ENCODE assay signal across 8 mouse cellular contexts in the genomic region with DNA sequence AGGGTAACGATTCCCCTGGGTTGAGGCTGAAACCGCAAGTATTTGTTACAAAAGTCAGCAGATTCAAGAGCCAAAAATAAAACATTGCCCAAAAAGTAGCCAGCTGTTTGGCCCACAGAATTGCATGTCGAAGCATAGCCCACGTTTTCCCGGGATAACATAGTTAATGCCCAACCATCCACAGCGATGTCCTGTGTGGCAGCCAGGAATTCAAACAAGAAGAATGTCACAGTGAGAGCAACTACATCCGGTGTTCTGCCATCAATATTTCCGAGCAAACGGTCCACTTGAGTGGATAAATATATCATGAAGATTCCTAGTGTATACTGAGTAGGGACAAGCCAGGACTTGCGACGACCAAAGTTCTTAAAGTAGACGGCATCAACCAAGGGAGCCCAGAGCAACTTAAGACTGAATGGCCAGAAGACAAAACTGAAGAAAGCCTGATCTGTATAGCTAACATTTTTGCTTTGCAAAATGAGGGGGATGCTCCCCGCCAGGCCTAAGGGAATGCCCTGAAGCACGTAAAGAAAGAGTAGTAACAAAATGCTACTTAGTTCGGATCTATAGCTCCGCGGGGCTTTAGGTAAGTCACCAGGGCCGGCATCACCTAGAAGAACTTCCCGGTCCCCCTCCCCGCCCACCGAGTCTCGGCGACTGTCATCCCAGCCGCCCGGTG. TPM values are rescaled to one million over a fixed set of nuclear protein-coding genes. Genes with fewer than 3 reads are reported as not detected.
A peak's percentile ranks its signal among the peaks of the same experiment; 100 is the strongest.
DNase-seq lines count a peak whose midpoint lies in the region; ATAC-seq and TF ChIP-seq lines count a peak whose summit lies in the region.

No protein-coding gene starts in this region.

- no peaks in the 10 kb centered on the region for H3K36me3 ChIP-seq in hindbrain, embryonic 13.5 days
- no peaks in the 10 kb centered on the region for H3K36me3 ChIP-seq in limb, embryonic 15.5 days

- no peaks in the 10 kb centered on the region for H3K9me3 ChIP-seq in hindbrain, embryonic 13.5 days
- H3K9me3 ChIP-seq in limb, embryonic 15.5 days: no peaks in the 10 kb centered on the region

- H3K4me1 ChIP-seq in cortical plate, adult 2 months (ENCODE audit: control insufficient read depth, insufficient read depth, low read length): no peaks in the 10 kb centered on the region; the same call in 1 of the 2 replicates
- peaks cover 34% of the 10 kb centered on the region for H3K4me1 ChIP-seq in hindbrain, embryonic 13.5 days (replicated peaks)
- H3K4me1 ChIP-seq in limb, embryonic 15.5 days: peaks cover 10% of the 10 kb centered on the region; the same call in 1 of the 2 replicates

- peak; percentile 18 to 67 for DNase-seq in adrenal gland, adult (ENCODE audit: inconsistent age in 2 of 2, low spot score in 1 of 2)
- DNase-seq in adrenal gland, postnatal 4 days (ENCODE audit: low spot score in 2 of 2): no peak
- peak; percentile 11 for DNase-seq in 3134 (ENCODE audit: extremely low read depth, insufficient read length, low spot score)
- DNase-seq in naive thymus-derived CD4-positive, alpha-beta T cell, adult 2 months (ENCODE audit: low read depth): peak; percentile 48
- DNase-seq in ovary, postnatal 14 days (ENCODE audit: low spot score): no peak

- peak overlapping the region; percentile 91 for H3K4me2 ChIP-seq in hindbrain, embryonic 13.5 days
- peak overlapping the region; percentile 71 for H3K4me2 ChIP-seq in limb, embryonic 15.5 days

- WGBS in hindbrain, embryonic 13.5 days: 8% methylated on average over 25 of the region's 25 CpGs
- WGBS in limb, embryonic 15.5 days: 5% methylated on average over 25 of the region's 25 CpGs

- TF ChIP-seq POLR2A in cortical plate, adult 2 months (IDR thresholded peaks at IDR 0.05; ENCODE audit: extremely low read depth, insufficient read depth, low read length): no peak

- peak overlapping the region; percentile 85 for H3K9ac ChIP-seq in hindbrain, embryonic 13.5 days
- peak overlapping the region; percentile 80 for H3K9ac ChIP-seq in limb, embryonic 15.5 days

- no peak for TF ChIP-seq CTCF in cortical plate, adult 2 months (IDR thresholded peaks at IDR 0.05; ENCODE audit: extremely low read depth, insufficient read depth, low read length)

- peaks cover 11% of the 10 kb centered on the region for H3K27me3 ChIP-seq in hindbrain, embryonic 13.5 days
- H3K27me3 ChIP-seq in limb, embryonic 15.5 days: peaks cover 3% of the 10 kb centered on the region; the same call in 1 of the 2 replicates

- H3K4me3 ChIP-seq in cortical plate, adult 2 months (ENCODE audit: insufficient read depth, low read length): peak overlapping the region; percentile 42
- peak overlapping the region; percentile 92 for H3K4me3 ChIP-seq in hindbrain, embryonic 13.5 days
- peak overlapping the region; percentile 94 for H3K4me3 ChIP-seq in limb, embryonic 15.5 days

- peak overlapping the region; percentile 1; the same call in 1 of the 2 replicates for H3K27ac ChIP-seq in cortical plate, adult 2 months (ENCODE audit: insufficient read depth, low read length)
- H3K27ac ChIP-seq in hindbrain, embryonic 13.5 days: peak overlapping the region; percentile 94
- H3K27ac ChIP-seq in limb, embryonic 15.5 days: peak overlapping the region; percentile 91

- ATAC-seq in hindbrain, embryonic 13.5 days (ENCODE audit: low FRiP score): no peak
- no peak for ATAC-seq in limb, embryonic 15.5 days (ENCODE audit: insufficient number of reproducible peaks, low FRiP score, low TSS enrichment, low read depth)

RNA-seq across cellular contexts. Expression of a gene that starts 1.0 kb away (rescaled TPM):
- 10 to 100 TPM; 26.4 to 28.3 TPM for total RNA-seq in adrenal gland, postnatal 4 days (2021)
- polyA plus RNA-seq in cortical plate, adult 2 months (2012; rRNA removed): 17.7 and 18.5 TPM in 2 replicates
- 15.1 and 15.5 TPM in 2 replicates for polyA plus RNA-seq in hindbrain, embryonic 13.5 days (2015; fragmentation: Nextera tagmentation; extraction: Ambion mirVana)
- 16.5 and 17.6 TPM in 2 replicates for polyA plus RNA-seq in limb, embryonic 15.5 days (2015; fragmentation: Nextera tagmentation; extraction: Ambion mirVana)

RNA-seq across cellular contexts. Expression of a gene that starts 12.3 kb away (rescaled TPM):
- 10 to 100 TPM; 34.3 to 35.1 TPM for total RNA-seq in adrenal gland, postnatal 4 days (2021)
- polyA plus RNA-seq in cortical plate, adult 2 months (2012; rRNA removed): 15.9 and 16.1 TPM in 2 replicates
- 44.5 and 47.4 TPM in 2 replicates for polyA plus RNA-seq in hindbrain, embryonic 13.5 days (2015; fragmentation: Nextera tagmentation; extraction: Ambion mirVana)
- polyA plus RNA-seq in limb, embryonic 15.5 days (2015; fragmentation: Nextera tagmentation; extraction: Ambion mirVana): 37.5 and 39.1 TPM in 2 replicates

RNA-seq across cellular contexts. Expression of a gene that starts 34.3 kb away (rescaled TPM):
- total RNA-seq in adrenal gland, postnatal 4 days (2021): 10 to 100 TPM; 14.3 to 15.1 TPM
- polyA plus RNA-seq in cortical plate, adult 2 months (2012; rRNA removed): 9.0 and 9.9 TPM in 2 replicates
- 5.3 and 6.4 TPM in 2 replicates for polyA plus RNA-seq in hindbrain, embryonic 13.5 days (2015; fragmentation: Nextera tagmentation; extraction: Ambion mirVana)
- polyA plus RNA-seq in limb, embryonic 15.5 days (2015; fragmentation: Nextera tagmentation; extraction: Ambion mirVana): 7.9 and 8.4 TPM in 2 replicates

Comparison
In these comparisons a context has a peak if more than half of its experiments do, and no peak if none do; other contexts are left out.
1. DNase-seq: peak in adrenal gland, adult (2 of 2), 3134 (single experiment) and naive thymus-derived CD4-positive, alpha-beta T cell, adult 2 months (single experiment); none in adrenal gland, postnatal 4 days (0 of 2) and ovary, postnatal 14 days (single experiment).
2. H3K27ac ChIP-seq: peak in every context shown above with its lines; median percentile 94 in hindbrain, embryonic 13.5 days; 91 in limb, embryonic 15.5 days; 1 in cortical plate, adult 2 months.
3. H3K4me3 ChIP-seq: peak in every context shown above with its lines; median percentile 94 in limb, embryonic 15.5 days; 92 in hindbrain, embryonic 13.5 days; 42 in cortical plate, adult 2 months.